Mouse (Mus musculus) brain, embryonic 14.5 days (tissue): ENCODE data around the gene Chid1.

Source experiments
- CTCF ChIP-seq: fragments of 200-500 bp; IDR thresholded peaks from 2 replicates; pipeline ENCODE4 v1.5.1; 2012; ENCODE audit warnings: inconsistent platforms, mild to moderate bottlenecking, moderate library complexity, borderline replicate concordance; ENCODE audit not compliant: insufficient read depth, insufficient read length; ENCODE audit errors: extremely low read depth
- POLR2A ChIP-seq: fragments of 200-500 bp; IDR thresholded peaks from 2 replicates; pipeline ENCODE4 v1.6.1; 2012; ENCODE audit warnings: mild to moderate bottlenecking, inconsistent platforms, borderline replicate concordance; ENCODE audit not compliant: poor library complexity, insufficient read depth, insufficient read length, severe bottlenecking; ENCODE audit errors: extremely low read depth

DNA sequence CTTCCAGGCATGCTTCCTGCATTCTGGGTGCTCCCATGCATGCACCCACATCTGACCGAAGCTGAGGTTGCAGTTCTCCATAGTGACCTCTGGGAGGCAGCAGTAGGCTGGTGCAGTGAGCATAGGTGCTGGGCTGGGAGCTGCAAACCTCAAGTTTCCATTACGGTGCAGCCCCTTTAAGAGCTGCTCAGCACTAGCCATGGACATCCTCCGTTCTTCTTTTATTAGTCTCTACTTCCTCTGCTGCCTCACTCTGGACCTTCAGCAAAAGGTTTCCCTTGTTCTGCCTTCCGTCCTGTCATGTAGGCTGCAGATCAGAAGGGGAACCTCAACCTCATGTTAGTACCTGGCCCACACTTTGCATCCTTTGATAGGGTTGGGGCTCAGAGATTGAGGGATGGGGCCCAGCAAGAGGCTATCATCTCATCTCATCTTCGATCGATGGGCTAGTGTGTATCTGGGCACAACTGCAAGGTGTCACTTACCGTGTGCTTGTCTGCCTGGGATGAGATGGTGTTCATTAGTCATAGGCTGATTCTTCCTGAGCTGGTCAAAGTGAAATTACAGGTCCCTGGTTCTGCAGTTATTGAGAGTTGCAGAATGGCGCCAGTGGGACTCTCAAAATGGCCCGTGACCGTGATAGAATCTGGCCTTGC lies 58.7 kb downstream of the Chid1 start:
- TF ChIP-seq CTCF: peak; percentile 94
- TF ChIP-seq POLR2A: no peak
